Mouse (Mus musculus) colon, adult 2 months (tissue): ENCODE measurements around the gene Brix1. TPM values are rescaled to one million over a fixed set of nuclear protein-coding genes. Genes with fewer than 3 reads are reported as not detected.

Source experiments
- polyA plus RNA-seq: library from polyadenylated mRNA; depleted of rRNA; stranded (reverse); fragments of >200 nt; gene quantifications from 2 replicates; pipeline ENCODE4 v1.2.3, GENCODE M21; 2012; rRNA removed

Brix1 gene
- 0.28 and 0.64 TPM in 2 replicates for polyA plus RNA-seq

DNA sequence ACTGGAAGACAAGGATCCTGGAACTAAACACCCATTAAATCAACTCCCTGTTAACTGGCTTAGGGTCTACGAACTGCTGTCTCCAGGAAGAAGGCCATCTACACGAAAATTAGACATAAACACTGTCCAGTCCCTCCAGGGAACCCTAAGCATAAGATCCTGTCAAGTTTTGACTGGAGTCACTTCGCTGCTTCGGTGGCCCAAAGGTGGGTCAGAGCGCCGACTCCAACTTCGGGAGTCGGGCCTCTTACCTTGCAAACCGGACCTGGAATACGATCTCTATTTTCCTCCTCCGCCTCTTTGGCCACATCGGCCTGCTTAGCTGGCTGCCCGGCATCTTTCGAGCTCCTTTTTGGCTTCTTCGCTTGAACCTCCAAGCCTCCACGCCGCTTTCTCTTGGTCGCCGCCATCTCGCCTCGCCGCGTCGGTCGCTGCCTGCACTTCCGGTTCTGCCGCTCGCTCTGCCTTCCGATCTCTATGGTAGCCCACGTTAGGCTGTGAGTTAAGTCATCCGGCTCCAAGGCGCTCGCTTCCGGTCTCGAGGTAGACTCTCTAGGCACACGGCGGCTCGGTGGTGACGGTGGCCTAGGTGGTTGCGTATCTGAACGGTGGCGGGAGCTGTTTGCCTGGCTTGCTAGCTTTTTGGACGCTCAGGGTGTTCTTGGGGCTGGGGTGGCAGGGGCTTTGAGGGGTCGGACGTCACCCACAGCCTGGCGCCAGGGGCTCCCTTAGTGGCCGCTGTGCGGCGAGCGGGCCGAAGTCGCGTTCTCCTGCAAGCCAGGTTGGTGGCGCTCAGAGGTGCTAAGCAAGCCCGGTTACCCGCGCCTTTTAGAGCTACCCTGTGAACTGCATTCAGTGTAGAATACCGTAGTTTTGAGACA lies at the start of gene Brix1, which contains the start of gene Rad1:
TSS of gene Brix1 (minus strand) at position 464 of the 881 bp plus-strand sequence.
TSS of gene Rad1 (plus strand) at position 535 of the 881 bp plus-strand sequence.

DNA sequence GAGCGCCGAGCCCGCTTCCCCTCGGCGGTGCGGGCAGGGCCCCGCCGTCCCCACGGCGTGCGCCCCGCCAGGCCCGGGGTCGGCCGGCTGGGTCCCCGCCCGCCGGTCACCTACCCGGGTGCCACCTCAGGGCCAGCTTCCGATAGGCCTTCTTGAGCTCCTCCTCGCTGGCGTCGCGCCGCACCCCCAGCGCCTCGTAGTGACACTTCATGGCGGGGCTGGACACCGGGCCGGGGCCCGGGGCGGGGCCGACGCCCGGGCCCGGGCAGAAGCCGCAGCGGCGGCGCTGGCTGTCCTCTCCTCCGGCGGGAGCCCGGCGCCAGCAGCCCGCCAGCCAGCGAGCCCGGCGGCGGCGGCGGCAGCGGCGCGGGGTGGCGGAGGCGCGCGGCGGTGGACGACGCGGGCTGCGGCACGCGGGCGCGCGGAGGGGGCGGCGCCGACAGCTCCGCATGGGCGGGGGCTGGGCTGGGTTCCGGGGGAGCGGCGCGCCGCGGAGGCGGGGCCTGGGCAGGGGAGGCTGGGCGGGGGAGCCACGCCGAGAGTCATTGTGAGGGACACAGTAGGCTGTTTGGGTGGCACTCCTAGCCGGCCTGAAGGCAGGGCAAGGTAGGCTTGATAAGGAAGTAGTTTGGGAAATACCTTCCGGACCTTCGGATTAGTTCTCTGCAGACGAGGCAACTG lies 15.5 kb downstream of the Brix1 start, which contains the start of gene Dnajc21:
TSS of gene Dnajc21 (minus strand) at position 366 of the 681 bp plus-strand sequence.

Other genes starting within 250 kb of the Brix1 start
- not detected in 2 replicates for gene Gm21973, start 160.6 kb downstream of the Brix1 start, polyA plus RNA-seq
- gene Agxt2, start 127.4 kb downstream of the Brix1 start, polyA plus RNA-seq: not detected in 2 replicates
- gene Dnajc21, start 15.4 kb downstream of the Brix1 start, polyA plus RNA-seq: 1.1 and 1.2 TPM in 2 replicates
- gene Rad1, start 71 bp upstream of the Brix1 start, polyA plus RNA-seq: 4.0 and 6.4 TPM in 2 replicates
- gene Ttc23l, start 72.7 kb upstream of the Brix1 start, polyA plus RNA-seq: not detected in 2 replicates
- gene Rai14, start 228.7 kb upstream of the Brix1 start, polyA plus RNA-seq: 2.0 and 2.5 TPM in 2 replicates